Mouse (Mus musculus) midbrain, embryonic 12.5 days (tissue): ENCODE measurements at regions not wholly inside any gene's neighbourhood (a gene's known extent, or its start where the extent isn't known, plus 50 kb on each side); places are given as distances from the start of the nearest gene placed in this dataset.

Source experiments
- ATAC-seq: fragments of 200-750 bp; cut with Nextera tagmentation; 2 replicates; pipeline ENCODE4 v1.8.0; 2017; ENCODE audit warnings: low read depth, moderate TSS enrichment, moderate library complexity; ENCODE audit not compliant: low FRiP score
- H3K27ac ChIP-seq: fragments of 300-500 bp; sonication (generic); replicated peaks from 2 replicates; pipeline ENCODE4 v1.5.1; 2016; ENCODE audit warnings: mild to moderate bottlenecking
- H3K27me3 ChIP-seq: fragments of 300-500 bp; sonication (generic); 2 replicates; pipeline ENCODE4 v1.6.1; 2016; ENCODE audit warnings: mild to moderate bottlenecking
- H3K36me3 ChIP-seq: fragments of 300-500 bp; sonication (generic); 2 replicates; pipeline ENCODE4 v1.6.1; 2016
- H3K4me1 ChIP-seq: fragments of 300-500 bp; sonication (generic); 2 replicates; pipeline ENCODE4 v1.6.1; 2016
- H3K4me2 ChIP-seq: fragments of 300-500 bp; sonication (generic); replicated peaks from 2 replicates; pipeline ENCODE4 v1.6.1; 2016; ENCODE audit warnings: mild to moderate bottlenecking, moderate library complexity
- H3K4me3 ChIP-seq: fragments of 300-500 bp; sonication (generic); 2 replicates; pipeline ENCODE4 v1.5.1; 2016; ENCODE audit warnings: mild to moderate bottlenecking
- H3K9ac ChIP-seq: fragments of 300-500 bp; sonication (generic); replicated peaks from 2 replicates; pipeline ENCODE4 v1.6.1; 2016; ENCODE audit warnings: mild to moderate bottlenecking, moderate library complexity
- H3K9me3 ChIP-seq: fragments of 300-500 bp; sonication (generic); 2 replicates; pipeline ENCODE4 v1.6.1; 2016; ENCODE audit warnings: mild to moderate bottlenecking
- WGBS: fragments of 180-500 bp; shearing (Covaris S2); methylation state at CpG from one replicate; pipeline ENCODE4 v1.1.7; 2016; 5-methylcytosine and 5-hydroxymethylcytosine counted together

GRCm38 (mm10) chr10:98044579-98044978, 318.0 kb upstream of the C030005K15Rik start:
- Histone ChIP-seq H3K27ac (no peak overlapping the region), H3K27me3 (no peaks in the 10 kb centered on the region), H3K4me2 (no peak overlapping the region), H3K4me1 (no peaks in the 10 kb centered on the region), H3K9ac (no peak overlapping the region), H3K36me3 (no peaks in the 10 kb centered on the region), H3K9me3 (no peaks in the 10 kb centered on the region), H3K4me3 (no peak overlapping the region)
- no peak for ATAC-seq

GRCm38 (mm10) chr10:98073432-98073831, 346.9 kb upstream of the C030005K15Rik start:
- H3K4me1 ChIP-seq: no peaks in the 10 kb centered on the region
- WGBS: 63% methylated on average over 2 of the region's 2 CpGs
- H3K27ac ChIP-seq: no peak overlapping the region
- no peak overlapping the region for H3K4me3 ChIP-seq
- no peaks in the 10 kb centered on the region for H3K27me3 ChIP-seq
- H3K4me2 ChIP-seq: no peak overlapping the region
- ATAC-seq: peak; percentile 74
- H3K9ac ChIP-seq: no peak overlapping the region
- H3K9me3 ChIP-seq: no peaks in the 10 kb centered on the region
- H3K36me3 ChIP-seq: no peaks in the 10 kb centered on the region

- Histone ChIP-seq H3K4me1 (no peaks in the 10 kb centered on the region), H3K9me3 (no peaks in the 10 kb centered on the region), H3K27me3 (no peaks in the 10 kb centered on the region), H3K27ac (no peak overlapping the region), H3K4me3 (no peak overlapping the region), H3K9ac (no peak overlapping the region), H3K4me2 (no peak overlapping the region), H3K36me3 (no peaks in the 10 kb centered on the region)
- WGBS: 63% methylated on average over 2 of the region's 2 CpGs
- no peak for ATAC-seq
Measured at GRCm38 (mm10) chr10:98084881-98085280, 358.3 kb upstream of the C030005K15Rik start.

GRCm38 (mm10) chr10:98116296-98116695, 389.7 kb upstream of the C030005K15Rik start:
- no peak overlapping the region for H3K27ac ChIP-seq
- no peak overlapping the region for H3K4me3 ChIP-seq
- 90% methylated on average over 5 of the region's 5 CpGs for WGBS
- no peaks in the 10 kb centered on the region for H3K27me3 ChIP-seq
- no peaks in the 10 kb centered on the region for H3K4me1 ChIP-seq
- no peak overlapping the region for H3K9ac ChIP-seq
- no peaks in the 10 kb centered on the region for H3K36me3 ChIP-seq
- no peak for ATAC-seq
- no peaks in the 10 kb centered on the region for H3K9me3 ChIP-seq
- H3K4me2 ChIP-seq: no peak overlapping the region

GRCm38 (mm10) chr10:98125713-98126112, 399.2 kb upstream of the C030005K15Rik start:
- no peak overlapping the region for H3K4me2 ChIP-seq
- 98% methylated on average over 1 of the region's 1 CpGs for WGBS
- no peak overlapping the region for H3K4me3 ChIP-seq
- H3K27ac ChIP-seq: no peak overlapping the region
- no peak overlapping the region for H3K9ac ChIP-seq
- H3K36me3 ChIP-seq: no peaks in the 10 kb centered on the region
- no peaks in the 10 kb centered on the region for H3K4me1 ChIP-seq
- no peaks in the 10 kb centered on the region for H3K9me3 ChIP-seq
- no peak for ATAC-seq
- no peaks in the 10 kb centered on the region for H3K27me3 ChIP-seq

GRCm38 (mm10) chr10:98135026-98135425, 408.5 kb upstream of the C030005K15Rik start:
- H3K27ac ChIP-seq: no peak overlapping the region
- H3K9me3 ChIP-seq: no peaks in the 10 kb centered on the region
- 85% methylated on average over 1 of the region's 1 CpGs for WGBS
- no peaks in the 10 kb centered on the region for H3K27me3 ChIP-seq
- H3K36me3 ChIP-seq: no peaks in the 10 kb centered on the region
- H3K4me3 ChIP-seq: no peak overlapping the region
- no peak for ATAC-seq
- no peaks in the 10 kb centered on the region for H3K4me1 ChIP-seq
- no peak overlapping the region for H3K9ac ChIP-seq
- no peak overlapping the region for H3K4me2 ChIP-seq

GRCm38 (mm10) chr10:98145773-98146172, 419.2 kb upstream of the C030005K15Rik start:
- Histone ChIP-seq H3K27ac (no peak overlapping the region), H3K27me3 (no peaks in the 10 kb centered on the region), H3K4me1 (no peaks in the 10 kb centered on the region), H3K36me3 (no peaks in the 10 kb centered on the region), H3K4me3 (no peak overlapping the region), H3K9ac (no peak overlapping the region), H3K9me3 (no peaks in the 10 kb centered on the region), H3K4me2 (no peak overlapping the region)
- WGBS: 67% methylated on average over 1 of the region's 1 CpGs
- no peak for ATAC-seq

- WGBS: 88% methylated on average over 9 of the region's 9 CpGs
- no peak overlapping the region for H3K4me2 ChIP-seq
Measured at GRCm38 (mm10) chr10:98146998-98147863, 420.7 kb upstream of the C030005K15Rik start.

GRCm38 (mm10) chr10:98155982-98156381, 429.4 kb upstream of the C030005K15Rik start:
- H3K27me3 ChIP-seq: no peaks in the 10 kb centered on the region
- H3K36me3 ChIP-seq: no peaks in the 10 kb centered on the region
- H3K27ac ChIP-seq: no peak overlapping the region
- 81% methylated on average over 2 of the region's 2 CpGs for WGBS
- no peak overlapping the region for H3K9ac ChIP-seq
- ATAC-seq: no peak
- no peaks in the 10 kb centered on the region for H3K4me1 ChIP-seq
- H3K4me2 ChIP-seq: no peak overlapping the region
- H3K9me3 ChIP-seq: no peaks in the 10 kb centered on the region
- no peak overlapping the region for H3K4me3 ChIP-seq

More at GRCm38 (mm10) chr10:98146998-98147863, 420.7 kb upstream of the C030005K15Rik start:
- no peaks in the 10 kb centered on the region for H3K9me3 ChIP-seq
- no peak overlapping the region for H3K4me3 ChIP-seq
- H3K4me1 ChIP-seq: no peaks in the 10 kb centered on the region
- H3K36me3 ChIP-seq: no peaks in the 10 kb centered on the region
- no peak overlapping the region for H3K9ac ChIP-seq
- H3K27ac ChIP-seq: no peak overlapping the region
- no peaks in the 10 kb centered on the region for H3K27me3 ChIP-seq
- no peak for ATAC-seq

GRCm38 (mm10) chr10:98185666-98186065, 459.1 kb upstream of the C030005K15Rik start:
- 59% methylated on average over 3 of the region's 3 CpGs for WGBS
- no peak overlapping the region for H3K27ac ChIP-seq
- H3K36me3 ChIP-seq: no peaks in the 10 kb centered on the region
- no peak overlapping the region for H3K9ac ChIP-seq
- no peaks in the 10 kb centered on the region for H3K4me1 ChIP-seq
- H3K4me3 ChIP-seq: no peak overlapping the region
- H3K9me3 ChIP-seq: peaks cover 4% of the 10 kb centered on the region; the same call in 1 of the 2 replicates
- no peaks in the 10 kb centered on the region for H3K27me3 ChIP-seq
- no peak overlapping the region for H3K4me2 ChIP-seq
- no peak for ATAC-seq

- no peaks in the 10 kb centered on the region for H3K9me3 ChIP-seq
- H3K27me3 ChIP-seq: no peaks in the 10 kb centered on the region
- no peak overlapping the region for H3K27ac ChIP-seq
- no peaks in the 10 kb centered on the region for H3K36me3 ChIP-seq
- no peaks in the 10 kb centered on the region for H3K4me1 ChIP-seq
- H3K9ac ChIP-seq: no peak overlapping the region
- H3K4me3 ChIP-seq: no peak overlapping the region
- H3K4me2 ChIP-seq: no peak overlapping the region
- no peak for ATAC-seq
- WGBS: 73% methylated on average over 4 of the region's 4 CpGs
Measured at GRCm38 (mm10) chr10:98196852-98197251, 470.3 kb upstream of the C030005K15Rik start.

- Histone ChIP-seq H3K27ac (no peak overlapping the region), H3K9me3 (no peaks in the 10 kb centered on the region), H3K4me3 (no peak overlapping the region), H3K9ac (no peak overlapping the region), H3K27me3 (no peaks in the 10 kb centered on the region), H3K36me3 (no peaks in the 10 kb centered on the region), H3K4me2 (no peak overlapping the region), H3K4me1 (no peaks in the 10 kb centered on the region)
- ATAC-seq: no peak
- 84% methylated on average over 2 of the region's 2 CpGs for WGBS
Measured at GRCm38 (mm10) chr10:98210246-98210645, 483.7 kb upstream of the C030005K15Rik start.
